Mouse (Mus musculus) limb, embryonic 12.5 days (tissue): ENCODE measurements around the gene Tenm3. TPM values are rescaled to one million over a fixed set of nuclear protein-coding genes. Genes with fewer than 3 reads are reported as not detected.

Source experiments
- ATAC-seq: fragments of 200-750 bp; cut with Nextera tagmentation; 2 replicates; pipeline ENCODE4 v1.8.0; 2017; ENCODE audit warnings: low read depth, moderate TSS enrichment; ENCODE audit not compliant: insufficient number of reproducible peaks, insufficient read depth, low FRiP score, low TSS enrichment
- H3K27ac ChIP-seq: fragments of 300-500 bp; sonication (generic); 2 replicates; pipeline ENCODE4 v1.5.1; 2016; ENCODE audit warnings: mild to moderate bottlenecking, moderate library complexity
- H3K27me3 ChIP-seq: fragments of 300-500 bp; sonication (generic); 2 replicates; pipeline ENCODE4 v1.6.1; 2016; ENCODE audit warnings: mild to moderate bottlenecking, moderate library complexity
- H3K36me3 ChIP-seq: fragments of 300-500 bp; sonication (generic); 2 replicates; pipeline ENCODE4 v1.6.1; 2016; ENCODE audit warnings: mild to moderate bottlenecking, moderate library complexity
- H3K4me1 ChIP-seq: fragments of 300-500 bp; sonication (generic); replicated peaks from 2 replicates; pipeline ENCODE4 v1.6.1; 2016
- H3K4me2 ChIP-seq: fragments of 300-500 bp; sonication (generic); 2 replicates; pipeline ENCODE4 v1.6.1; 2016; ENCODE audit warnings: mild to moderate bottlenecking, moderate library complexity
- H3K4me3 ChIP-seq: fragments of 300-500 bp; sonication (generic); replicated peaks from 2 replicates; pipeline ENCODE4 v1.5.1; 2016; ENCODE audit warnings: mild to moderate bottlenecking
- H3K9ac ChIP-seq: fragments of 300-500 bp; sonication (generic); replicated peaks from 2 replicates; pipeline ENCODE4 v1.6.1; 2016; ENCODE audit warnings: mild to moderate bottlenecking, moderate library complexity
- H3K9me3 ChIP-seq: fragments of 300-500 bp; sonication (generic); 2 replicates; pipeline ENCODE4 v1.6.1; 2016; ENCODE audit warnings: mild to moderate bottlenecking, moderate library complexity
- WGBS: fragments of 180-500 bp; shearing (Covaris S2); methylation state at CpG from one replicate; pipeline ENCODE4 v1.1.7; 2016; 5-methylcytosine and 5-hydroxymethylcytosine counted together
- polyA plus RNA-seq: library from polyadenylated mRNA; unstranded; fragments of >200 nt; fragmentation: Nextera tagmentation; extraction: Ambion mirVana; gene quantifications from 2 replicates; pipeline ENCODE4 v1.2.1, GENCODE M21; 2016

Tenm3 gene
- polyA plus RNA-seq, 1 experiment from 2014 or later: 47.1 TPM

- H3K4me3 ChIP-seq: no peak overlapping the region
- WGBS: 93% methylated on average over 15 of the region's 15 CpGs
- ATAC-seq: no peak
- peaks cover 73% of the 10 kb centered on the region for H3K36me3 ChIP-seq
- H3K4me1 ChIP-seq: no peaks in the 10 kb centered on the region
- H3K27me3 ChIP-seq: no peaks in the 10 kb centered on the region
- no peak overlapping the region for H3K9ac ChIP-seq
- no peaks in the 10 kb centered on the region for H3K9me3 ChIP-seq
- H3K27ac ChIP-seq: no peak overlapping the region
- H3K4me2 ChIP-seq: no peak overlapping the region
These were observed 565.6 kb downstream of the Tenm3 start for GRCm38 (mm10) chr8:48277986-48278635.

DNA sequence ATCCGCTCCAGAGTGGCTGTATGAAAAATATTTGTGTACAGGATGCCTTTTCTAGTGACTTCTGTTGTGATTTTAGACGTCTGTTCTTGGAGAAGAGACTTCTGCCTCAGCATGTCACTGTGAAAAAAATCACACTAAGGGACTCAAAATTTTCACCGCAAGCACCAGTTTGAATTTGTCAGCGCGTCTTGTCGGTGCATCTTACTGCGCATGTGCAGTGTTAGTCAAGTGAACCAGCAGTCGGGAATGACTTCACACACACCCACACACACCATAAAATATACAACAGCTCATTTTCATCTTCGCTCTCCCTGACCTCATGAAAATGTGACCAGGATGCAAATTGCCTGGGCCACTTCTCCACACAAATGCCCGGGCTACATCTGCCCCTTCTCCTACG lies 568.7 kb downstream of the Tenm3 start:
- Histone ChIP-seq H3K4me1 (no peaks in the 10 kb centered on the region), H3K27me3 (no peaks in the 10 kb centered on the region), H3K36me3 (peaks cover 64% of the 10 kb centered on the region), H3K4me2 (no peak overlapping the region), H3K9ac (no peak overlapping the region), H3K27ac (no peak overlapping the region), H3K9me3 (no peaks in the 10 kb centered on the region), H3K4me3 (no peak overlapping the region)
- ATAC-seq: no peak
- 91% methylated on average over 11 of the region's 11 CpGs for WGBS

DNA sequence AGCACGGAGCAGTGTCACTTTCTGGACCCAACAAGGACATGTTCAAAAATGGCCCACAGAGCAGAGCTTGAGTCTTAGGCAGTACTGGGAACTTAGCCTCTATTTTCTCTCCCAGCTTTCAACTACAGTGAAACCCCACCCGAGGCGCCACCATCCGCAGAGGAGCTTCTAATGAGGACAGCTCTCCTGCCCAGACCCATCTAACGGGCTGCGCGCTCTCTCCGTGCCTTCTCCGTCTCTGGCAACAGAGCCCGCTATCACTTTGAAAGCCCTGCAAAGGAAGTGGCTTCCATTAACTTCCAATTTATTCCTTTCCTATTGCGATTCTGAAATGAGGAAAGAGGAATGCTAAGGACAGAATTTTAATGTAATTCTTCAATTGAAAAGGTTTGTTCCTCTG lies 569.2 kb downstream of the Tenm3 start:
- ATAC-seq: no peak
- H3K36me3 ChIP-seq: peaks cover 64% of the 10 kb centered on the region

DNA sequence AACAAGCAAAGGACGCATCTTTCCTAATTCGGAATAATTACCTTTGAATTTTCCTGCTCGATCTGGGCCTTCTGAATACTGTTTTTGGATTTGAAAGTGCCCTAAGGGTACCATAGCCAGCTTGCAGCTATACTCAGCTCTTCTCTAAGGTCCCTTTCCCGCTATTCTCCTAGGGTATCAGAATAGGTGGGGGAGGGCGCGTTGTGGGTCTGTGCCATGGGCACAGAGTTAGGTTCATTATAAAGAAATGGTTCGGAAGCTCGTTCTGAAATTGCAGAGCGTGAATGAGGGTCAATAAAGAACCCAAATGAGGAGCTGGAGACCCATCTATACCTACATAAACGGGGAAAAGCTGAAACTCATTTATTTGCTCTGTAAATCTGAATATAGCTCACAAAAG lies 575.1 kb downstream of the Tenm3 start:
- Histone ChIP-seq H3K9ac (no peak overlapping the region), H3K9me3 (no peaks in the 10 kb centered on the region), H3K27ac (no peak overlapping the region), H3K36me3 (peaks cover 41% of the 10 kb centered on the region), H3K4me1 (no peaks in the 10 kb centered on the region), H3K27me3 (no peaks in the 10 kb centered on the region), H3K4me2 (no peak overlapping the region), H3K4me3 (no peak overlapping the region)
- 81% methylated on average over 10 of the region's 10 CpGs for WGBS
- no peak for ATAC-seq

More for the DNA sequence above, 569.2 kb downstream of the Tenm3 start:
- no peaks in the 10 kb centered on the region for H3K27me3 ChIP-seq
- no peak overlapping the region for H3K9ac ChIP-seq
- H3K4me1 ChIP-seq: no peaks in the 10 kb centered on the region
- H3K4me3 ChIP-seq: no peak overlapping the region
- no peak overlapping the region for H3K27ac ChIP-seq
- no peak overlapping the region for H3K4me2 ChIP-seq
- 93% methylated on average over 11 of the region's 11 CpGs for WGBS
- H3K9me3 ChIP-seq: no peaks in the 10 kb centered on the region

GRCm38 (mm10) chr8:48260265-48260664 lies 583.5 kb downstream of the Tenm3 start:
- Histone ChIP-seq H3K4me3 (no peak overlapping the region), H3K36me3 (peaks cover 25% of the 10 kb centered on the region; the same call in 1 of the 2 replicates), H3K27ac (no peak overlapping the region), H3K9me3 (no peaks in the 10 kb centered on the region), H3K4me1 (peaks cover 4% of the 10 kb centered on the region; the same call in 1 of the 2 replicates), H3K9ac (no peak overlapping the region), H3K4me2 (no peak overlapping the region), H3K27me3 (no peaks in the 10 kb centered on the region)
- no peak for ATAC-seq
- 92% methylated on average over 10 of the region's 10 CpGs for WGBS

DNA sequence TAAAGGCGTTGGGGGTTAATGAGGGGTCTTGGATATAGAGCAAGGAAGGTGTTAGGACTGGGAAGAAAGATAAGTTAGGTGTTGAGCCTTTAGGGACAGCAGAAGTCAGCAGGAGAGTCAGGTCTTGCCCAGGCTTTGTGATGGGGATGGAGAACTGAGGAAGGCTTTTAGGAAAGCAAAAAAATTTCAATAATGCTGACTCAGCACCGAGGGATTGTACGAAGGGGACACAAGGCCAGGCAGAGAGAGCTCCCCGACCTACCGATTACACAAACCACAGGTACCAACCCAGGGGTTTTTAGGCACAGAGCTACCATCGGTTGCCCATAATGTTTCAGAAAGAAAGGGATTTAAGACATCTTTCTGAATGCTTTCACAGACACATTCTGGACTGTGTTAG lies 583.9 kb downstream of the Tenm3 start:
- Histone ChIP-seq H3K27ac (no peak overlapping the region), H3K9ac (no peak overlapping the region), H3K4me1 (peaks cover 4% of the 10 kb centered on the region; the same call in 1 of the 2 replicates), H3K27me3 (no peaks in the 10 kb centered on the region), H3K9me3 (no peaks in the 10 kb centered on the region), H3K4me2 (no peak overlapping the region), H3K4me3 (no peak overlapping the region), H3K36me3 (peaks cover 24% of the 10 kb centered on the region; the same call in 1 of the 2 replicates)
- ATAC-seq: no peak
- 74% methylated on average over 6 of the region's 6 CpGs for WGBS

- no peaks in the 10 kb centered on the region for H3K27me3 ChIP-seq
- H3K27ac ChIP-seq: no peak overlapping the region
- H3K36me3 ChIP-seq: peaks cover 31% of the 10 kb centered on the region
- no peak for ATAC-seq
- H3K9ac ChIP-seq: no peak overlapping the region
- WGBS: 93% methylated on average over 2 of the region's 2 CpGs
- no peaks in the 10 kb centered on the region for H3K9me3 ChIP-seq
- no peak overlapping the region for H3K4me2 ChIP-seq
- H3K4me3 ChIP-seq: no peak overlapping the region
- peaks cover 7% of the 10 kb centered on the region for H3K4me1 ChIP-seq
These were observed 599.9 kb downstream of the Tenm3 start for GRCm38 (mm10) chr8:48243876-48244275.

DNA sequence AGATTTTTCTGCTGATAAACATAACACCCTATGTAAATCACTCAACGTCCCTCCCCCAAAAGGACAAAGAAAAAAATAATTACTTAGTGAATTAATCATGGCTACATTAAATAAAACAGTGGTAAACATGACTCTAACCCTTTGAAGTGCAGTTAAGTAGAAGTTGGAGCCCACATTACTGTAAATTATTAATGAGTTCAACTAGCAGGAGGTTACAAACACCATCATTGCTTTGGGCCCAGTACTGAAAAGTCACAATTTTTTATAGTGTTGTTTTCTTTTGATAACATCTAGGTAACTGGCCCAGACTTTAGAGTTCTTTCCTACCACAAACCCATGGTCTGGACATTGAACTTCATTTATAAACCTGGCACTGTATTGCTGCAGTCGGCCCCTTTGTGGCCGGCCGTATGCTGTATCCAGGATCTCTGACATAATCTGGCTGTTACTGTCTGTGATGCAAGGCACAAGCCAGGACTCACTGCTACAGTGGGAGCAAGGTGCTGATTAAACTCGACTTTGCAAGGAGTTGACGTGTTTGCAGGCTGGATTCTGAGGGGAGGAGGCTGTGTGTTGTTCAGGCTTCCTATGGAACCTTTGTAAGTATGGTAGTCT lies 602.7 kb downstream of the Tenm3 start:
- H3K36me3 ChIP-seq: peaks cover 57% of the 10 kb centered on the region

DNA sequence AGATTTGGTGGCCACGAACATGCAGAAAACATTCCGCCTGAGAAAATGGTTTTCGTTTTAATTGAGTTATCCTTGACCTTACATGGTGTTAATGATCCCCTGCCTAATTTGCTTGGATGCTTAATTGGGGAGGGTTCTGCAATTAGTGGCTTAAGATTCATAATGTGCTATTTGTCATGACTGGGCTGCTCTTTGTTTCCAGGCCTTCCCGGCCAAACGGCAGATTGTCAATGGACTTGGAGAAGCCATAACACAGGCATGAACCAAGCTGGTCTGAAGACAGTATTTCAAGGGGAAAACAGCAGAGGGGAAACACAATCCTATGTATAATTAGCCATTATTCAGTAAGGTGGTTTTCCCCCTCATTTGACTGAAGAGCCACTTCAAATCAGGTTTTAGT lies 606.8 kb downstream of the Tenm3 start:
- H3K4me2 ChIP-seq: no peak overlapping the region
- no peaks in the 10 kb centered on the region for H3K27me3 ChIP-seq
- H3K36me3 ChIP-seq: peaks cover 61% of the 10 kb centered on the region
- no peak for ATAC-seq
- H3K9ac ChIP-seq: no peak overlapping the region
- peaks cover 16% of the 10 kb centered on the region; the same call in 1 of the 2 replicates for H3K9me3 ChIP-seq
- WGBS: 89% methylated on average over 5 of the region's 5 CpGs
- no peak overlapping the region for H3K4me3 ChIP-seq
- H3K27ac ChIP-seq: no peak overlapping the region
- peaks cover 17% of the 10 kb centered on the region for H3K4me1 ChIP-seq

More for the DNA sequence above, 602.7 kb downstream of the Tenm3 start:
- H3K27ac ChIP-seq: no peak overlapping the region
- no peak for ATAC-seq
- H3K9me3 ChIP-seq: 0 out of 2 replicates have a peak, but pooled peaks cover 7% of the 10 kb centered on the region
- H3K4me3 ChIP-seq: no peak overlapping the region
- no peak overlapping the region for H3K9ac ChIP-seq
- peaks cover 7% of the 10 kb centered on the region for H3K4me1 ChIP-seq
- no peaks in the 10 kb centered on the region for H3K27me3 ChIP-seq
- 57% methylated on average over 6 of the region's 6 CpGs for WGBS
- H3K4me2 ChIP-seq: no peak overlapping the region

DNA sequence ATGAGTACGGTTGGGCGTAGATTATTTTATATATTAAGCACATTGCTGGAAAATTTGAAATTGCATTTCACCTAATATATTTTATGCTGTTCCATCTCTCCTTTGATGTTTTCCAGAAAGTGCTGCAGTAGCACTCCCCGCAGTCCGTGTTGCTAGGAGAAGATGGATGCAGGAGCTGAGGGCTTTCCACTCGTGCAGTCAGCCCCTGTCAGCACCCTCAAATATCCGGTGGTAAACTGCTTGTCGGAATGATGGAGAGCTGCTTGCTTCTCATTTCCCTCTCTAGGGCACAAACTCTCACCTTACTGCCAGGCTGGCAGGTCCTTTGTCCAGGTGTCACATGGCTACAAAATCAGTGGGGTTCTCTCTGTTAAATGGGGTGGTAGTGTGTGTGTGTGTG lies 610.8 kb downstream of the Tenm3 start:
- 0 out of 2 replicates have a peak, but pooled peaks have one; percentile 17 for ATAC-seq
- no peak overlapping the region for H3K4me3 ChIP-seq
- H3K9ac ChIP-seq: no peak overlapping the region
- WGBS: 43% methylated on average over 7 of the region's 7 CpGs
- H3K27ac ChIP-seq: peak overlapping the region; percentile 60; the same call in 1 of the 2 replicates
- H3K9me3 ChIP-seq: peaks cover 22% of the 10 kb centered on the region; the same call in 1 of the 2 replicates
- H3K36me3 ChIP-seq: peaks cover 52% of the 10 kb centered on the region
- no peaks in the 10 kb centered on the region; the same call in 1 of the 2 replicates for H3K27me3 ChIP-seq
- H3K4me2 ChIP-seq: no peak overlapping the region
- H3K4me1 ChIP-seq: peaks cover 42% of the 10 kb centered on the region

DNA sequence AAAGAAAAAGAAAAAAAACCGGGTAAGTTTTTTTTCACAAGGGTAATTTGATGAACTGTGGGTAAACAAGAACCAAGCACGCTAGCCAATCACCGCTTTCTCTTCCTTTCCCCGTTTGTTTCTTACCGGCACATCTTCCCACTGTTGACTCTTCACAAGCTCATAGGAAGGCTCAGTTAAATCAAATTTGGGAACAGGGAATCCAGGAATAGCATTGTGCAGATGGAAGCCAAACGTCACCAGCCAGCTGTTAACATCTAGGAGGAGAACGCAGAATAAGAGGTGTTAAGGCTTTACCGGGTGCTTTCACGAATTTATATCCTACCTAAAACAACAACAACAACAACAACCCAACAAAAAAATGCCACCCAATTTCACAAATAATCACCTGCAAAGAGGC lies 611.9 kb downstream of the Tenm3 start:
- Histone ChIP-seq H3K36me3 (peaks cover 48% of the 10 kb centered on the region), H3K27ac (peak overlapping the region; percentile 56; the same call in 1 of the 2 replicates), H3K9ac (no peak overlapping the region), H3K4me3 (no peak overlapping the region), H3K4me2 (no peak overlapping the region), H3K27me3 (no peaks in the 10 kb centered on the region; the same call in 1 of the 2 replicates), H3K4me1 (peaks cover 42% of the 10 kb centered on the region), H3K9me3 (peaks cover 22% of the 10 kb centered on the region; the same call in 1 of the 2 replicates)
- no peak for ATAC-seq
- 42% methylated on average over 9 of the region's 9 CpGs for WGBS
